Mouse (Mus musculus) lung, postnatal 0 days (tissue): ENCODE results near the gene Thap8.

Experiments
- CTCF ChIP-seq: IDR thresholded peaks from 2 replicates; pipeline ENCODE4 v1.5.1; 2016; ENCODE audit warnings: antibody characterized with exemption, mild to moderate bottlenecking
- EP300 ChIP-seq: IDR thresholded peaks from 2 replicates; pipeline ENCODE4 v1.6.1; 2016; ENCODE audit warnings: antibody characterized with exemption, mild to moderate bottlenecking, control low read depth

- TF ChIP-seq CTCF = no peak
- TF ChIP-seq EP300 = no peak
Observed at GRCm38 (mm10) chr7:30293795-30294194, 13.9 kb downstream of the Thap8 start.
